Mouse (Mus musculus) large intestine, adult 2 months (tissue): ENCODE measurements around the gene Myh9. TPM values are rescaled to one million over a fixed set of nuclear protein-coding genes. Genes with fewer than 3 reads are reported as not detected.
"Not testable (repeated sequence)": the region's sequence is repeated elsewhere in the genome, so short reads cannot be mapped to it uniquely, and the experiment has no call there.

Source experiments
- DNase-seq: peaks from one replicate; pipeline ENCODE4 v3.0.0-alpha.2; 2012; ENCODE audit warnings: low read depth, low spot score
- WGBS: fragments of 180-500 bp; shearing (Covaris S2); methylation state at CpG from one replicate; pipeline ENCODE4 v1.1.7; 2018; 5-methylcytosine and 5-hydroxymethylcytosine counted together
- polyA plus RNA-seq: library from polyadenylated mRNA; depleted of rRNA; stranded (reverse); fragments of >200 nt; gene quantifications from 2 replicates; pipeline ENCODE4 v1.2.3, GENCODE M21; 2012

The Myh9 gene
- polyA plus RNA-seq, 1 experiment, result 49.7 TPM

- DNase-seq, result no peak
- WGBS, result 32% methylated on average over 3 of the region's 3 CpGs
Measured at GRCm38 (mm10) chr15:77872996-77873395, 31.0 kb upstream of the Myh9 start.

DNA sequence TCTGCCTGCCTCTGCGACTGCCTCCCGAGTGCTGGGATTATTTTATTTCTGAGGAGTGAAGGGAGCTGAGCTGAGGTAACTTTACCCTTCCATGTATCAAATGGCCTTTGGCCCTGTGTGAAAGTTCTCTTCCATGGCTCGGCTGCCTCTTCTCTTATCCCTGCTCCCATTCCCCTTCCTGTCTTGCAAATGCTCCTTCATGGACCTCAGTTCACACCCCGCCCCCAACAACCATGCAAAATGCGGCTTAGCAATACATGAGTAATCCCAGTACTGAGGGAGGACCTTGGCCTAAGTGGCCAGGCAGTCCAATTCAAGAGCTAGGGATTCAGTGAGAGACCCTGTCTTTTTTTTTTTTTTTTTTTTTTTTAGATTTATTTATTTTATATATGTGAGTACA lies 26.4 kb upstream of the Myh9 start:
- WGBS, result 89% methylated on average over 5 of the region's 5 CpGs

GRCm38 (mm10) chr15:77867231-77867968 lies 25.4 kb upstream of the Myh9 start:
- DNase-seq, result not testable (repeated sequence)
- WGBS, result 70% methylated on average over 9 of the region's 10 CpGs

More for the DNA sequence above, 26.4 kb upstream of the Myh9 start:
- no peak for DNase-seq

- no peak for DNase-seq
- 63% methylated on average over 11 of the region's 11 CpGs for WGBS
Measured at GRCm38 (mm10) chr15:77866583-77867220, 24.7 kb upstream of the Myh9 start.

- DNase-seq, result no peak
- WGBS, result 65% methylated on average over 9 of the region's 9 CpGs
Measured at GRCm38 (mm10) chr15:77864063-77864758, 22.2 kb upstream of the Myh9 start.

DNA sequence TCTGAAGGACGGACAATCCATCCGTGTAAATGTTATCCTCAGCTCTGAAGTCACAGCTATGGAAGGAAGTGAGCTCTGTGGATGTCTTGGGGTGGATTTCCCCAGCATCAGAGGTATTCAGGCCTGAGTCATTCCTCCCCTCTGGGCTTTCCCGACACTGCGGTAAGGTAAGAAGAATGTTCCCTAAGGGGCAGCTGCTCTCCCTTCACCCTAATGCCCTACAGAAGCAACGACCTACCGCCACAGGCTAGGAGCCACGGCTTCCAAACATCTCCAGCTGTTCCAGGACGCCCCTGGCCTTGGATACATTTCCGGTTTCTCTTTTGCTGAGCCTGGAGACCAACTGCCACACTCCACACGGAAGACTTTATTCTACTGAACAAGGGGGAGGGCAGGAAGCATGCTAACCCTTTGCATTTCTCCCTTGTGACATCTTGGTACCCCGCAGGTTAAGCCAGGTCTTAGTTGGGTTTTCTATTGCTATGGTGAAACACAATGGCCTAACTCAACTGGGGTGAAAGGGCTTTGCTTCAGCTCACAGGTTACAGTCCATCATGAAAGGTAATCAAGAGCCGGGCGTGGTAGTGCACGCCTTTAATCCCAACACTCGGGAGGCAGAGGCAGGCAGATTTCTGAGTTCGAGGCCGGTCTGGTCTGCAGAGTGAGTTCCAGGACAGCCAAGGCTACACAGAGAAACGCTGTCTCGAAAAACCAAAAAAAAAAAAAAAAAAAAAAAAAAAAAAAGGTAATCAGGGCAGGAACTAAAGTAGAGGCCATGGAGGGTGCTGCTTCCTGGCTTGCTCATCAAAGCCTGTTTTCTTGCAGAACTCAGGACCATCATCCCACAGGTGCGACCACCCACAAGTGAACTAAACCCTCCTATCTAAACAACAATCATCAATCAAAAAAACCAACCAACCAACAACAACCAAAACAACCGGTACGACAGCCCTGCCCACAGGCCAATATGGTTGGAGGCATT lies 21.3 kb upstream of the Myh9 start:
- 85% methylated on average over 22 of the region's 22 CpGs for WGBS
- DNase-seq, result no peak

DNA sequence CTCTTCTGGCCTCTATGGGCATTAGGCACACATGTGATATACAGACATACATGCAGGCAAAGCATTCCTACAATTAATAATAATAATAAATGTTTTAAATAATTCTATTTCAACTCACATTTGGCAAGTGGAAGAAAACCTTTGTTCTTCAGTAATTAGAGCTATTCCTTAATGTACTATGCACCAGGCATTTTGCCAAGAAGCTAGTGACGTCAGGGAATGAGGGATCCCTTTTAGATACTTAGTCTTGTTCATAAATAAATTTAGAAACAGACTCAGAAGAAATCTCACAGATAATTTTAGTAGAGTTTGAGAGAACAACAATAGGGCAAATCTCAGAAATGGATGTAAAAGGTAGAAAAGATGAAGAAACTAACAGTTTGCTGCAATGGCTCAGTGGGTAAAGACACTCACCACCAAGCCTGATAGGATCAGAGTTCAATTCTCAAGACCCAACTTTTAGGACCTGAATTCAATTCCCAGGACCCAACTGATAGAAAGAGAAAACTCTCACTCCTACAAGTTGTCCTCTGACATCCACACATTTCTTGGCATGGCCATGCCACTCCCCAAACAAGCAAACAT lies 18.2 kb upstream of the Myh9 start:
- 10% methylated on average over 1 of the region's 1 CpGs for WGBS
- no peak for DNase-seq

GRCm38 (mm10) chr15:77857662-77858156 lies 15.7 kb upstream of the Myh9 start:
- 17% methylated on average over 28 of the region's 28 CpGs for WGBS
- DNase-seq, result no peak

DNA sequence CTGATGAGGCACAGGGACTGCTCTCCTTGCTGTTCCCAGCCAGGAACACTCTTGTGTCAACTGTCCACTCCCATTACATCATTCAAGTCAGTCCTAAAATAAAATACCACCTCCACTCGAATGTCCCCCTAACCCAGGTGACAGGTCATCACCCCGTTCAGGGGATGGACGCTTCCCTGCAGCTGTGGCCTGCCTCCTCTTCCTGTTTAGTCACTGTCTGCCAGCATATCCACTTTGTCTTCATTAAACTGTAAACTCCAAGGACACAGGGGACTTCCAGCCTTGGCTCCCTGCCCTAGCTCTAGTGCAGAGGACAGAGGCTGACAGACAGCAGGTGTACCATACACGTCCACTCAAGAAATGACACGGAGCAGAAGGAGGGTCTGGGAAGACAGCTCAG lies 14.6 kb upstream of the Myh9 start:
- 14% methylated on average over 5 of the region's 5 CpGs for WGBS
- DNase-seq, result no peak

GRCm38 (mm10) chr15:77855301-77855700 lies 13.3 kb upstream of the Myh9 start:
- 22% methylated on average over 8 of the region's 8 CpGs for whole genome bisulfite sequencing
- DNase-seq, result no peak

GRCm38 (mm10) chr15:77852001-77852400 lies 10.0 kb upstream of the Myh9 start:
- WGBS, result 92% methylated on average over 2 of the region's 2 CpGs
- no peak for DNase-seq

GRCm38 (mm10) chr15:77851136-77851535 lies 9.2 kb upstream of the Myh9 start:
- DNase-seq, result no peak
- 59% methylated on average over 3 of the region's 3 CpGs for WGBS

DNA sequence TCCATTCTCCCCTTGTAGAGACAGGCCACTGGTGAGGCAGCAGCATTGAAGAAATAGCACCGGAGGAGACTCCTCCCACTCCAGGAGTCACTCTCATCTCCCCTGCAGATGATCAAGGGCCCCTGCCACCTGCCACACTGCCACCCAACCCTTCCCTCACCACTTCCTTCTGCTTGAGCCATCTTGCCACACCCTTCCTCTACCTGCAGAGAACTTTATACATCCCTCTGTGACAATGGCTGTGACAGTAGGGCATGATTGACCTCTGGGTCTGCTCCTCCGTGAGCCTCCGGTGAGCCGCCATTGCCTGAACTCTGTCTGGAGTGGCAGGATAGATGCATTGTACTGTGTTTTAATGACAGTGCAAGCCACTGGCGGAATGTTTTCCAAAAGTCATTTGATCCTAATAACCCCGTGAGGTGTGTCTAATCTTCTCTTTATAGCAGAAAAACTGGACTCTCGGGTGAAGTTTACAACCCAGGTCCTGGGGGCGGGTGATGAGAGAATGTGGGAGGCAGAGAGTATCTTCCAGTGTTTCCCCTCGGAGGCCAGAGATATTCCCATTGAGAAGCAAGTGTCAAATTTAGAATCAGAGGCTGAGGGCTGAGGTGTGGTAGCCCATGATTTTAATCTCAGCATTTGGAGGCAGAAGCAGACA lies 7.7 kb upstream of the Myh9 start:
- no peak for DNase-seq
- 28% methylated on average over 9 of the region's 9 CpGs for WGBS

- 30% methylated on average over 5 of the region's 5 CpGs for WGBS
Measured at GRCm38 (mm10) chr15:77849039-77849436, 7.1 kb upstream of the Myh9 start.

DNA sequence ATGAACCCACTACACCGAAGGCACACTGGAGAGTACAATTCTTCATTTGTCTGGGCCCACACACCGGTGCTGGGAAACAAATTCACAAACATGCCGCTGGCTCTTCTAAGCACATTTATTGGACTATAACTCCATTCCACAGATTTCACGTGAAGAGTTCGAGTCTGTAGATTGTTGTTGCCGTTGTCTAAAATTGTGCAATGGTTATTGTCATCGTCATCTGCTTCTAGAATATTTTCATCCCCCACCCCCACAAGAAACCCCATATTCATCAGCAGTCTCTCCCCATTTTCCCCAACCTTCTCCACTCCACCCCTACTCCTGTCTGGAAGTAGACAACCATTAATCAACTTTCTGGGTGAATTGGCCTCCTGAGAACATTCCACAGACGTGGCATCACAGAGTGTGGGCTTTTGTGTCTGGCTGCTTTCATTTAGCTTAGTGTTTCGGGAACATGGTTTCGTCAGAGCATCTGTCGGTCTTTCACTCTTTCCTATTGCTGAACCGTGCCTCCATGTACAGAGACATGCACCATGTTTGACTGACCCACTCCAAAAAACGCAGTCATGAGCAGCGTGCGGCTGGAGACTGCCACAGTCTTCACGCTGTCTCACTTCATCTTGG lies 6.6 kb upstream of the Myh9 start:
- no peak for DNase-seq
- 80% methylated on average over 16 of the region's 16 CpGs for WGBS

More at GRCm38 (mm10) chr15:77849039-77849436, 7.1 kb upstream of the Myh9 start:
- no peak for DNase-seq

DNA sequence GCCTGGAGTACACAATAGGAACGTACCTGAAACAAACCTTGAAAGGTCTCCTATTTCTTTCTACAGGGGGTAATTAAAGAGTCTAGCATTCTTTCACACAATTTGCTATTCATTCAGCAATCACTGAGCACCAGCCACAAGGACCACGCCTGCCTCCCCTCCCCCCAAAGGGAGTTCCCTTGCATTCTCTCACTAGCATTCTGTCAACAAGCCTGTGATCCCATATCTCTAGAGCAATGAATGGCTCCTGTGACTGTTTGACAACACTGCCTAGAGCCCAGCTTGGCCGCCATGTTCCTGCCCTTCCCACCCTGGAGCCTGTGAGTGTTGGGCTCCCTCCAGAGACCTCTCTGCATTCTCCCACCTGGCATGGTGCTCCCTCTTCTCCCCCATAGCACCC lies 5.9 kb upstream of the Myh9 start:
- DNase-seq, result no peak
- 54% methylated on average over 3 of the region's 3 CpGs for WGBS

- DNase-seq, result no peak
- WGBS, result 85% methylated on average over 3 of the region's 3 CpGs
Measured at GRCm38 (mm10) chr15:77847108-77847507, 5.1 kb upstream of the Myh9 start.

DNA sequence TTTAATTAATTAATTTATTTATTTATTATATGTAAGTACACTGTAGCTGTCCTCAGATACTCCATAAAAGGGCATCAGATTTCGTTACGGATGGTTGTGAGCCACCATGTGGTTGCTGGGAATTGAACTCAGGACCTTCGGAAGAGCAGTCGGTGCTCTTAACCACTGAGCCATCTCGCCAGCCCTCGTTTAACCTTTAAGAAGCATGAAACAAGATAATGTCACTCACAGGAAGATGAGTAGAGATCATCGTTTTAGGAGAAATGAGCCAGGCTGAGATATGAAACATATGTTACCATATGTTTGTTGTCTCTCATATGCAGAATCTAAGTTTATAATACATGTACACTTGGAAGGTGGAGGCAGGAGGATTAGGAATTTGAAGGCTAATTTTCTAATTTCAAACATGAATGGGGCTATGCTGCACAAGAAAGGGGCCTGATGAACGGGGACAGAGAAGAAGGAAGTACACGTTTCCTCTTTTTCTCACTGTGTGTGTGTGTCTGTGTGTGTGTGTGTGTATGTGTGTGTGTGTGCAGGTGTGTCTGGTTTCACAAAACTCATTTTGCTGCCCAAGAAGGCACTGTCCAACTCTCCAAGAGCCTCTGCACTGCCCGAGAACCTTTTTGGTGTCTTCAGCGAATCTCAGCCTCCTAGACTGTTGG lies 4.1 kb upstream of the Myh9 start:
- 79% methylated on average over 11 of the region's 11 CpGs for WGBS

More for the DNA sequence above, 4.1 kb upstream of the Myh9 start:
- DNase-seq, result not testable (repeated sequence)
